Mouse (Mus musculus) kidney, adult 8-10 months (tissue): ENCODE measurements around the gene Ramac.

Experiments
- DNase-seq, 2 experiments: peaks; one replicate each; pipeline ENCODE4 v3.0.0; 2022

Gene Ramac

DNA sequence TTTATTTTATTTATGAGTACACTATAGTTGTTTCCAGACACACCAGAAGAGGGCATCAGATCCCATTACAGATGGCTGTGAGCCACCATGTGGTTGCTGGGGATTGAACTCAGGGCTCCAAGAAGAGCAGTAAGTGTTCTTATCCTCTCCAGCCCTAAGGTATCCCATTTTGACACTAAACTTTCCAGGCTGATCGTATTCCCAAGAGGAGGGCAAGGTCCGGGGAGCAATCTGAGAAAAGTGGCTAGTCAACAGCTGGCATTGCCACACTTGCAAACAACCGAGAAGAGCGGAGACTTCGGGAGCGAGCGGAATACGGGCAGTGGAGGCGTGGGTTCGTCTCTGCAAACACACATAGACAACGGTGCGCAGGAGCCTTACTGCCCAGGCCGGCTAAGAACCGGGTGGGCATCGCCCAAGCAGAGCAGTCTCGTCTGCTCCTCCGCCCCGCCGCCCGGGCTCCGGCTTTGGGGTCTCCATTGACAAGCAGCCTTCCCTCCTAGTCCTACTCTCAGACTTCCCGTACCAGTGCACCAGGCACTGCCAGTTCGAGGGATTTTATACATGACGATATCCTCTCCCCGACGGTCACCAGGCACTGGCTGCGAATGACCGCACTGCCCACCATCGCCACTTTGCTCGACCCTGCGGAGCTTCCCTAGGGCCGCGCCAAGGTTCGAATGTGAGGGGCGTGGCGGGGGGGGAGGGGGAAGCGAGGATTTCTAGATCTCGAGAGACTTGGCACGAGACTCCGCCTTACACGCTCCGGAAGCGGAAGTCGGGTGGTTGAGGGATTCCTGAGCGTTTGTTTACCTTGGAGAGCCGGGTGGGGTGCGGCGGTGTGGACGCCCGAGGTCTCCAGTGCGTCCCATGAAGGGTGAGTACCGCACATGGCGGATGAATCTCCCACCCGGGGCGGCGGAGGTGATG is at the start of gene Ramac:
Gene Ramac (plus strand): TSS at position 746 of the 930 bp plus-strand sequence.
- DNase-seq: peak; percentile 86 to 90

DNA sequence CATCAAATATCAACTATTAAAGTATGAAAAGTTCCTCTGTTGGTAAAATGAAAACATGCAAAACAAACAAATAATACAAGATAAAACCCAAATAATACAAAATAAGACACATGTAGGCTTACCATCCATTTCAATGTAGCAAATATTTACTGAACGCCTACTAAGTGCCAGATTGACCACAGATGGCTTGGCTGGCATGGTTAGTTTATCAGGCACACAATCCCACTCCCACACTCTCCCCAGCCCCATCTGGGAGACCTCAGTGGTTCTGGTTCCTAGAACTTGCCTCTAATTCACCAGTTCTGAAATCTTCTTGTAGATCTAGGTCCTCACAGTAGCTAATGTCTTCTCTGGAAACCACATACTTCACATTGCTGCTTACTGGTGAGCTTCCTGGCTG is 44.1 kb upstream of the Ramac start:
- no peak for DNase-seq

DNA sequence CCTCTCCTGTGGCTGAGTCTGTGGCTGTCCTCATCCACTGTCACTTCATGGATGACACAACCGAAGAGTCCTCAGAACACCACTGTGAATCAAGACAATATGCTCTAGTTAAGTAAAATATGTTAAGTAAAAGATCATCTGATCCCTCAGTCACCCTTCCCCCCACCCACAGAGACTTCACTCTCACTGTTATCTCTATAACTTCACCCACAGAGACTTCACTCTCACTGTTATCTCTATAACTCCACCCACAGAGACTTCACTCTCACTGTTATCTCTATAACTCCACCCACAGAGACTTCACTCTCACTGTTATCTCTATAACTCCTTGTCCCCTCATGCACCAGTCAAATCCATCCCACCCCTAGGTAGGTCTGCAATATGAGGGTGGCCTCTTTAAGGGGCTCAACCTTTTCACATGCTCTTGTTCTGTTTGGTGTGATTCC is 43.5 kb upstream of the Ramac start:
- no peak for DNase-seq

DNA sequence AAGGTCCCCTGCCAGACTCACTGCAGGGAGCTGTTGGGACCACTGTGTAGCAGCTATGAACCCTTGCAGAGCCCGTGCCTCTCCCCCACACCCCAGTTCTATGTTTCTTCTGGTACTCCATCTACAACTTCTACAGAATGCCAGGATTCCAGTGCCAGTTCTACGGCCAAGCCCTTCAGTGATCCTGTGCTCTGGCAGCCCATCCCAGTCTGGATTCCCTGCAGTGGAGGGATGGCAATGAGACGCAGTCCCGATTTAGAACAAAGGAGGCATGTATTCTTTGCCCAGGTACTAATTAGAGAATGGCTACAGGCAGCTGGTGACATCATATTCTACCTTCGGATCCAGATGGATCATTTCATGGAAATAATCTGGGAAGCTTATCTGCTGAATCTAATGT is 41.5 kb upstream of the Ramac start:
- DNase-seq: no peak

DNA sequence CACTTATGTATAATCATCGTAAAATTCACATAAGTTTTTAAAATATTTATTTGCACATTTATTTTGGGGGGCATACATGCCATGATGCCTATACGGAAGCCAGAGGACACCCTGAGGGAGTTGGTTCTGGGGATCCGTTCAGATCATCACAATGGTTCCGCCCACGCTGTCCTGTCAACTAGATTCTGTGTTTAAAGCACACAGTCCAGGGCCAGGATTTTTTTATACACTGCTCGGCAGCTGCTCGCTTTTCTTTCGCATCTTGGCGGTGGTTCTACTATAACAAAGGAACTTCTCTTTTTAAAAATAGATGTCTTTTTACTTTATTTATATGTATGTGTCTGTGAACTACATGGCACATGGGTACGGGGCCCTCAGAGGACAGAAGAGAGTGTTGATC is 38.9 kb upstream of the Ramac start:
- DNase-seq: no peak

DNA sequence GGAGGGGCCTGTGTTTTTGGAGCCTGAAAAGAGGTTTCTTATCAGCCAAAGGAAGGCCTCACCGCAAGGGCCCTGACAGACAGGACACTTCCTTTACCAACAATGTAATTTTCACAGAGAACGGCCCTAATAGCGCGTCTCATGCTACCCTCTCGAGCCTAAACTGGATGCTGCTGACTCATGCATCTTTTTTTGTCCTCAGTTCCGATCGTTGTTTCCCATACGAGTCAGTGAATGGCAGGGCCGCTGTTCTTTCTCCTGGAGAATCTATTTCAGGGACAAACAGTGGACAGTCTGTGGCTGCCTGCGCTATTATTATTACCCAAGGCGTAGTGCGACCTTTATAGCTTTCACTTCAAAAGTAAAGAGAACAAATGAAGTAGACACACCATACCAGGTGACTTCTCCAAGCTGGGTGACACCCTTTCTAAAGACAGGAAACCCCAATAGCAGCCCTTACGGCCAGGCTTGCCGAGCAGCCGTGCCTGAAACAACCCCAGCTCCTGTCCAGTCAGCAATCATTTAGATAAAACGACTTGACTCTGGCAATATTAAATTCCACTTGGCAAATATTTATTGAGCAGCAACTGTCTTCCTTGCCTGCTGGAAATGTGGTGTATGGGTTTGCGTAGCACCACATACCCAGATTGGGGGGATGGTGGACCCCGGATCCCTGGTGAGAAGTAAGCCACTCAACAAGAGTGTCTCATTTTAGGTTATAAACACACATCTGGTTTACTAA is 36.6 kb upstream of the Ramac start:
- no peak for DNase-seq

DNA sequence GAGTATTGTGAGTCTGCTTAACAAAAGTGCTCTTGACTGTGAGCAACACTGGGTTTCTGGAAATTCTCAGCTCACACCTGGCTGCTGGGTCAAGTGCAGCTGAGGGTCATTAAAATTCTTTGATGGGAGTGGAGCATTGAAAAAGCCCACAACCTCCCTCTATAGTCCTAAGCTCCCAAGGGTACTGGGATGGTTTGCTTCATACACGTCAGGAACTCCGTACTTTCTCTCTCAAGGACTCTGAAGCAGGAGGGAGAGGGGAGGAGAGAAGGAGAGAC is 36.1 kb upstream of the Ramac start:
- no peak for DNase-seq

DNA sequence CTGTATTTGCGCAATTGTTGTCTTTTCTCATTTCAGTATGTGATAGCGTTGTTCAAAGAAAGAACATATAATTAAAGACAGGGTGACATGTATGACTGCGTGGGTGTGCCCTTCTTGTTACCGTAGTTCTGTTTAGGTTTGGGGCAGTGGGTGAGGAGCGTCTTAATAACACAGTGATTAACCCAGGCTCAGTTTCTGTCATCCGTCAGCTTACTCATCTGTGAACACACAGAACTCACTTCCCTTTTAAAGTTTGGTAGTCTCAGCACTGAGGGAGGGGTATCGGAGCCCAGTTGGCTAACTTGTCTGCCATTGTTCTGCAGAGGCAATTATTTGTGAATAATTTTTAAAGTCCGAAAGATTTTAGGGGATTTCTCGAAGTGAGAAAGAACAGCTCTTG is 35.0 kb upstream of the Ramac start:
- DNase-seq: no peak

DNA sequence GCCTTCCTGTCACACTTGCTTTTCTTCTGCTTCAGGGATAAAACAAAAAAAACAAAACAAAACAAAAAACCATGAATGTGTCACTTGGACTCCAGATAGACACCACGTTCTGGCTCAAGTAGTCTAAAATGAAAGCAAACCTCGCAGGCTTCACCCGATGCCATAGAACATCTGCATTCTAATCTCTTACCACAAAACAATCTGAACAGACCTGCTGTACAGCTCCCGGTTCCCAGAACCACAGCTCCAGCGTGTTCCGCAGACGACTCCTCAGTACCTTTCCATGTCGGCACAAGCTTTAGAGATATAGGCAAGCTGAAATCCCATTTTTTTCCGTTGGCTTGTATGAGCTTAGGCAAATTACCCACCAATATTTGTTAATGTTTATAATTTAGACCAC is 32.9 kb upstream of the Ramac start:
- DNase-seq: no peak

DNA sequence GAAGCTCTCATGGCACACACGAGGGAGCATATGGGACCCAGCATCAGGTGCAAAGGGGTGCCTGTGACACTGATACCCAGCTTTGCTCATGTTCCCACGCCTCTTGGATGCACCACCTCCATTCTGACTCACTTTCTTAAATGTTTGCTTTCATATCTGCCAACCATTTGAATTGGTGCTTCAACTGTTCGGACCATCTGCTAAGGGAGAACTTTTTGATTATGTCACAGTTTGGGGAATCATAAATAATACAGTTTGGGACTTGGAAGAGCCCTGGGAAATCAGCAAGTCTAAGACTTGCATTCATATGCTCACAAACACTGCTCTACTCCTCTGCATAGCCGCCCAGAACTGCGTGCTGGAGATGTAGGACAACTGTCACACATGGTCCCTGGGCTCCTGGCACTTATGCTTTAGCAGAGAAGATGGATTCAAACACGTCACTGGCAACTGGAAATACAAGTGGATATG is 31.5 kb upstream of the Ramac start:
- DNase-seq: no peak

DNA sequence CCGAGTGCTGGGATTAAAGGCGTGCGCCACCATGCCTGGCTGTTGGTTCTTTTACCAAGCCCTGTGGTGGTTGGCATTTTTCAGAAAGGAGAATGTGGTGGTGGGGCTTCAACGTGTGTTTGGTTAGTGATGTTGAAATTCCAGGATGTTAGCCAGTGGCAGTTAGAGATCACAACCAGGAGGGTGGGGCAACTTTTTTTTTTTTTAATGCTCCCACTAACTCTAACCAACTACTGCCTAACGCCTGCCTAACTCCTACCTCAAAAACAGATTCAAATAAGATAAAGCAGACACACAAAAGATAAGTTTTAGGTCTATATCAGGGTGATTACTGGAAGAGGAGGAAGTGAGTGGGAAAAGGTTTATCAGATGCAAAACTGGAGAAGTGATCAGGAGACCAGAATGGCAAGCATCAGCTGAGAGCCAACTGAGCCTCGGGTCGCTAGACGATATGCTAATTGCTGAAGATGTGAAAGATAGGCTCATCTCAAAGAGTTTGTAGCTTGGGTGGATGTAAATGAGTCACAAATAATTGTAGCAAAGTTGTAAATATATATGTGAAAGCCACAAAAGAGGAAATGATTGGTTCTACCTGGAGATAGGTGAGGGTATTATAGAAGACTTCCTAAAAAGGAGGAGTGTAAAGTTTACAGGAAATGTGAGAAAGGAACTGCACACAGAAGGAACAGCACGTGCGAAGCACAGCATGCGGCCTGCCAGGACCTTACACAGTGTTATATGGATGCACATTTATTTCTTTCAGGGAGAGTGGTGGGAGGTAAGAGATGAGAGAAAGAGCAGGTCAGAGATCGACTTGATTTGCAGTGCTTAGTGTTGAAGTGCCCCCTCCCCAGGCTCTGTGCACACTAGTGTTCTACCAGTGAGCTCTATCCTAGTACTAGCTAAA is 30.3 kb upstream of the Ramac start:
- DNase-seq: no peak

DNA sequence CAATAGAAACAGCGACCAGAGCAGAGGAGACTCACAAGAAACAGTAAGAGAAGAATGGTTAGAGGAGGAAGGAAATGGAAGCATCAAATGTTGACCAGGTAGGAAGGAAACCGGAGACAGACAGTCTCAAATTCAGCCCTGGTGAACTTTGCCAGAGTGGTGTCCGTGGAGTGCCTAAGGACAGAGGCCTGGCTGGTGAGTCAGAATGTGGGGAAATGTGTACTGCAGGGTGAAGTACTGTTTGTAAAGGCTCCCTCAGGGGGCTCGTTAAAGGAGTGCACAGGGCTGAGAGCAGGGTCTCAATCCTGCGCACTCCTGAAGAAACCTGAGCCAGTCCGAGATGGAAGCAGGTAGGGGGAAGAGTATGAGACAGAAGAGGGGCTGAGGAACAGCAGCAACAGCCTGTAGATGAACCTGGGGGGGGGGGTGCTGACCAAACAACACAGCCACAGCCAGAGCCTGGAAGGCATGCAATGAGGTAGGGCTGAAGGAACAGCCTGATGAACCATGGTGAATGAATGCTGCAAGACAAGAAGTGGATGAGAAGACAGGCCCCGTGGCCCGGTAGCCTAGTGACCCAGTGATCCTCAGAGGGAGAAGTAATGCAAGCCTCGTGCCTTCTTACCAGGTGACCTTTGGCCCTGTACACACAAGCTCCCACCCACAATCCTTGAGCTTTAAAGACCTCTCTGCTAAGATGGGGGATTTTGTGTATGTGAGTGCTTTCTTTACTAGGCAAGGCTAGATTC is 27.3 kb upstream of the Ramac start:
- no peak for DNase-seq

DNA sequence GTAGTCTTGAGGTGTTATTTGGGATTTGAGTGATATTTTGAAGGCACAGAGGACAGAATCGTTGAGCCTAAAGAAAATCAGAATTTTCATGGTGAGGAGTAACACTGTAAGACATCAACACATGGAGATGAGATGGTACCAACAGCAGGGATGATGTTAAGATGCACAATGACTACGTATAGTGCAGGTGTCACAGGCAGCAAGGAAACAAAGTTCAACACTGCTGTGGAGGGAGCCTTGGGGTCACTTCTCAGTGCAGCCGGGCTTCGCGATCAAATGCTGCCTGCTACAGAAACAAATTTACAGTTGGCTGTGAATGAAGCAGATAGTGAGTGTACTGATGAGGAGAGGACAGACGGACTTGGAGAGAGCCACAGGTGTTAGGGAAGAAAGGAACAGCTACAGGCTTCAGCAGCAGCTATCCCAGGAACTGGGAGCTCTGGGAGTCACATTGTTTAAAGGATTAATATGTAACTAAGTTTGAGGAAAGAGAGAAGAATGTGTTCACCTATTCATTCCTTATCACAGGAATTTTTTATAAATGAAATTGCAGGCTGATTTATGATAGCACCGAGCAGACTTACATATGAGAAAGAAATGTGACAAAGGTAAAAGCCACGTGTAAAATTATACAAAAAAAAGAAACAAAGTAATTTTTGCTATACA is 23.9 kb upstream of the Ramac start:
- DNase-seq: no peak

DNA sequence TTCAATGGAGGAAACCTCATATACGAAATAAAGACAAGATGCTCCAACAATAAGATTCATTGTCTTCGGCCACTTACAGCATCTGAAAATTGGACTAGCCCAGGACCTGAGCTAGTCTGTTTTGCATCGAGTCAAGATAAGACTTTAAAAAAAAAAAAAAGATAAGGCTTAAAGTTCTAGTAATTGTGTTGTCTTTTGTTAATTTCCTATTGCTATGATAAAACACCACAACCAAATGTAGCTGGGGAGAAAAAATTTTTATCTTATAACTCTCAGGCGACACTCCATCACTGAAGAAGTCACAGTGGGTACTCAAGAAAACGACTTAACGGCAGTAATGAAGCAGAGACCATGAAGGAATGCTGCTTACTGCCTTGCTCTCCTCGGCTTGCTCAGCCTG is 22.7 kb upstream of the Ramac start:
- DNase-seq: no peak

DNA sequence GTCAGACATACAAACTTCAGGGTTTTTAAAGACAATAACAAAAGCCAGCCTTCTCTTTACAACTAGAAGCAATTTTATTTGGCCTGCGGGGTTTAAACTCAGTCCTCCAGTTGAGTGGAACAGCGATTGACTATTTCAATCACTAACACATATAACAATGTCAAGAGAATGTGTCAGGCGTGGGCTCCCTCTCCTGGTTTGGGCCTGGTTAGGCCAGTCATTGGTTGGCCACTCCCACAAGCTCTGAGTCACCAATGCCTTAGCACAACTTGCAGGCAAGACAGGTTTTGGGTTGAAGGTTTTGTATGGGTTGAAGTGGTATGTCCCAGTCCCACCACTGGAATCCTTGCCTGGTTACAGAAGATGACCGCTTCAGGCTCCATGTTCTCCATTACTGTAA is 18.6 kb upstream of the Ramac start:
- DNase-seq: peak in 1 of 2 experiments; percentile 12

DNA sequence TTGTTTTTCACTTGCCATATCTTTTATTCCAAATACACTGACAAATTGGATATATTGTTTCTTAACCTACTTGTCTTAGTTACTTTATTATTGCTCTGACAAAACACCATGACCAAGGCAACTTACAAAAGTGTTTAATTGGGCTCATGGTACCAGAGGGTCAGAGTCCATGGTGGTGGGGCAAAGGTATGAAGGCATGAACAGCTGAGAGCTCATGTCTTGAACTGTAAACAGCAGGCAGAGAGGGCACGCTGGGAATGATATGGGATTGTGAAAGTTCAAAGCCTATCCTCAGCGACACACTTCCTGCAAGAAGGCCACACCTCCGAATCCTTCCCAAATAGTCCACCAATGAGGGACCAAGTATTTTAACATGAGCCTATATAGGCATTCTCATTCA is 14.8 kb upstream of the Ramac start:
- no peak for DNase-seq

DNA sequence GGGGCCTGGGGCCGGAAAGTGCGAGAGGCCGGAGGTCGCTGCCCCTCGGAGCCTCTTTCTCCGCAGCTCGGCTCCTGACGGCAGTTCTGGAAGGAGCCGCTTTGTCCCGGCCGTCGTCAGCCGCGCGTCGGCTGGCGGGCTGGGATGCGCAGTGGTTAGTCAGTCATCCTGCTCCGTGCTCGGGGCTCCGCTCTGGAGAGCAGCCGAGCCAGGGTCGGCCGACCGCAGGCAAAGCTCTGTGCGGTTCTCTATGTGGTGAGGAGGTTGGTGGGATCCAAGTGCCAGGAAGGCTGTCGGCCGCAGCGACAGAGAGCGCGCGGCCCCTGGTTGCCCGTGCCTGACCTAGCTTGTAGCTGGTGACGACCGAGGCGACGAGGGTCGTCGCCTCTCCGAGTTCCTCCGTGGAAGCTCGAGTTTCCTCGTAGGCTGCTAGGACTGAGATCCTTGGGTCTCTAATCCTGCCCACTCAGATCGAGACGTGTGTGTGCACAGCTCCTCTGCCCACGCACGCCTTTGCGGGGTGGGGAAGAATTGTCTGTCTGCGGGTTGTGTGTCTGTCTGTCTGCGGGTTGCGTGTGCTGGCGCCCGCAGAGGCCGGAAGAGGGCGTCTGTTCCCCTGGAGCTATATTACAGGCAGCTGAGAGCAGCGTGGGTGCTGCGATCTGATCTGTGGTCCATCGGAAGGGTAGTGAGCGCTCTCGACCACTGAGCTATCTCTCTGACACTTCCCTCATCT is 553 bp downstream of the Ramac start:
- no peak for DNase-seq

DNA sequence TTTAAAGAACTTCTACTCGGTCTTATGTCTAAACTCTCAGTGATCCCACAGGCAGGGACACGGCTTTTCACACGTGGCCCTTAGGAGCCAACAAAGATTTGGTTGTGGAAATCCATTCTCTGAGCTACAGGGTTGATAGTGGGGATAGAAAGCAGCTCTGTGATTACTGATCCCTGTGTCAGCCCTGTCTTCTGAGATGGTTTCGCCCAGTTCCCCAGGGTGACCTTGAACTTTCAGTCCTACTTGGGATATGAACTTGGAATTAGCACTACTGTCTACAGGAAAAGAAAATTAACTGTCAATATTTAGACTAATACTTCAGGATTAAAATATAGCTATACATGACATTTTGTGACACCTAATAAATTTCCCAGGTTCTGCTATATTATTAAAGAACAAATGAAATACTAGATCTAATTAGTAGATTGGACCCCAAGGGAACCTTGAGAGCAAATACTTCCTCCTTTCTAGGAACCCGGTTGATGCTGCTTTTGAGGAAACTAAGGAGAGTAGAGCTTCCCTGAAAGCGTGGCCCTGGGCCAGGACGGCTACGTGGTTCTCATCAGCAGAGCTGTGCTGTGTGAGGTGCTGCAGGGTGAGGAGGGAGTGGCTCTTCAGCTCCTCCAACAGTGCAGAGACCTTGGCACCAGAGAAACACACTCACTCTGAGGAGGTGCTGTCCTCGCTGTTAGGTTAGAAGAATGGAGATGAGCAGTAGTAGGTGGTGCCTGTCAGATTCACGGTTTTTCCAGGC is 10.2 kb downstream of the Ramac start:
- no peak for DNase-seq

DNA sequence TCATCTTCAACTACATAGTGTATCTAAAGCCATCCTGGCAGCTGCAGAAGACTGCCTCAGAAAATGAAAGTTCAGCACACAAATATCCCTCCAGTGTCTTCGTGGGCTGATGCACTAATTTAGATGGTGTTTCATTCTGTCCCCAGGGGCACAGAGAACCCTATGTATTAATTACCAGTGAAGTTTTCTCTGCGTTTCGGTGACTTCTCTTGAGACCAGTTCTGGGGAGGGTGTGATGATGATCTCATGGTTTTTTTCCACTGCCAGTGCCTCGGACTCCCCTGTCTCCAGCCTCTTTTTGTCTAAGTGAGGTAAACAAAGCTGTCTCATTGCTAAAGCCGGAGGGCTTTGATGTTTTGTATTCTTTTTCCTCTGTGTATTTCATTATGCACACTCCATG is 12.6 kb downstream of the Ramac start:
- DNase-seq: no peak

DNA sequence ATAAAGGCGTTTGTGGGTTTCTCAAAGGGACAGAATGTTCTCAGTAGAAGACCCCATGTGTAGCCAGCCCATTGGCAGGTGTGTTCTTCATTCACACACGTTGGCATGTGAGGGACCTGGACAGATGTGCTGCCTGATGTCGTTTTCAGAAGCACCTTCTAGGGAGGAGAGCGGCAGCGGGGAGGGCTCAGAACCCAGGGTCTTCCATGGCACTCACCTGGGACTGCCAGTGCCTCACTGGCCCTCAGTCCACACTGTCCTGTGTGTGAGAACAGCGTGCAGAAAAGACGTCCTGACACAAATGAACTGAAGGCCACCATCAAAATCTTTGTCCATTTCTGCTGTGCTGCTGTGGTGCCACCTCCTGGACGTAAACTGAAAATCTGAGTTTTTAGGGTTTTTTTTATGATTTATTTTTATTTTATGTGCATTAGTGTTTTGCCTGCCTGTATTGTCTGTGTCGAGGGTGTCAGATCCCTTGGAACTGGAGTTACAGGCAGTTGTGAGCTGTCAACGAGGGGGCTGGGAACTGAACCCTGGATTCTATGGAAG is 15.0 kb downstream of the Ramac start:
- DNase-seq: no peak
